Mouse (Mus musculus) embryonic stem cell, embryonic (primary cell): ENCODE data around the gene Mark3.

Experiments used
- CTCF ChIA-PET, 4 experiments: fragments of 300-600 bp in 2 of 4; fragments of 350-600 bp in 2 of 4; sonication (Branson Sonifier 250); formaldehyde crosslinking; loops; one replicate each; lab custom pipeline; 2022; ENCODE audit warnings: inconsistent platforms in 2 of 4; lab: Charles Lee
- POLR2A ChIA-PET, 4 experiments: fragments of 300-600 bp in 2 of 4; fragments of 350-600 bp in 2 of 4; sonication (Branson Sonifier 250); formaldehyde crosslinking; loops; one replicate each; lab custom pipeline; 2022; ENCODE audit warnings: antibody characterized with exemption in 4 of 4, inconsistent platforms in 1 of 4; lab: Charles Lee

Mark3 gene

GRCm38 (mm10) chr12:111583058-111583457 lies 8.7 kb downstream of the Mark3 start:
- CTCF ChIA-PET, result interaction anchor here in 1 of 4 experiments (0.7 kb wide), 1 partner anchor 80 kb away, joined by 3 read pairs; no protein-coding TSS in a partner anchor
- POLR2A ChIA-PET, result interaction anchor here in 1 of 4 experiments (0.6 to 1.9 kb wide), 4 partner anchors 13 to 103 kb away, joined by 3 to 4 read pairs (median 4); no protein-coding TSS in a partner anchor

GRCm38 (mm10) chr12:111584401-111584800 lies 10.1 kb downstream of the Mark3 start:
- CTCF ChIA-PET, result no interaction called here
- POLR2A ChIA-PET, result interaction anchor here in 2 of 4 experiments (0.6 to 0.9 kb wide), 2 partner anchors 10 to 75 kb away, joined by 3 read pairs; partner anchors contain the start of gene Mark3 (in 1 of the 2)

GRCm38 (mm10) chr12:111587252-111587651 lies 12.9 kb downstream of the Mark3 start:
- POLR2A ChIA-PET, result interaction anchor here (0.6 to 4.0 kb wide), 24 partner anchors 8 to 885 kb away, joined by 3 to 42 read pairs (median 4); partner anchors contain the start of genes Eif5 (in 2 of the 4) and Mark3 (in 2 of the 4)
- CTCF ChIA-PET, result interaction anchor here in 3 of 4 experiments (0.6 to 1.2 kb wide), 3 partner anchors 11 to 12 kb away, joined by 4 to 7 read pairs (median 4); no protein-coding TSS in a partner anchor

- ChIA-PET CTCF (interaction anchor here in 1 of 4 experiments (0.5 kb wide), 1 partner anchor 554 kb away, joined by 4 read pairs; the partner anchor contains the start of gene Kif26a), POLR2A (interaction anchor here in 2 of 4 experiments (0.6 to 1.4 kb wide), 4 partner anchors 14 to 209 kb away, joined by 3 to 5 read pairs (median 4); partner anchors contain the start of gene Mark3 (in 1 of the 2))
Observed at GRCm38 (mm10) chr12:111592407-111593021, 18.2 kb downstream of the Mark3 start.

GRCm38 (mm10) chr12:111593775-111594174 lies 19.5 kb downstream of the Mark3 start:
- ChIA-PET CTCF (no interaction called here), POLR2A (interaction anchor here in 1 of 4 experiments (0.9 kb wide), 1 partner anchor 15 kb away, joined by 3 read pairs; no protein-coding TSS in a partner anchor)

GRCm38 (mm10) chr12:111597310-111597709 lies 23.0 kb downstream of the Mark3 start:
- POLR2A ChIA-PET, result interaction anchor here in 2 of 4 experiments (1.2 to 1.6 kb wide), 4 partner anchors 10 to 59 kb away, joined by 3 to 5 read pairs (median 4); partner anchors contain the start of gene Eif5 (in 1 of the 2)
- CTCF ChIA-PET, result interaction anchor here in 3 of 4 experiments (0.6 to 2.3 kb wide), 9 partner anchors 9 to 135 kb away, joined by 3 to 9 read pairs (median 4); no protein-coding TSS in a partner anchor

GRCm38 (mm10) chr12:111598902-111599301 lies 24.6 kb downstream of the Mark3 start:
- ChIA-PET POLR2A (no interaction called here), CTCF (interaction anchor here in 2 of 4 experiments (2.1 to 2.3 kb wide), 3 partner anchors 11 to 97 kb away, joined by 7 to 9 read pairs (median 7); no protein-coding TSS in a partner anchor)

GRCm38 (mm10) chr12:111599640-111600039 lies 25.3 kb downstream of the Mark3 start:
- POLR2A ChIA-PET, result interaction anchor here in 1 of 4 experiments (0.5 to 1.7 kb wide), 3 partner anchors 17 to 62 kb away, joined by 3 to 4 read pairs (median 4); partner anchors contain the start of gene Eif5
- CTCF ChIA-PET, result interaction anchor here in 1 of 4 experiments (1.4 kb wide), 1 partner anchor 48 kb away, joined by 3 read pairs; no protein-coding TSS in a partner anchor

GRCm38 (mm10) chr12:111603871-111604270 lies 29.5 kb downstream of the Mark3 start:
- ChIA-PET CTCF (interaction anchor here in 1 of 4 experiments (1.4 kb wide), 1 partner anchor 30 kb away, joined by 3 read pairs; the partner anchor contains the start of gene Mark3), POLR2A (interaction anchor here in 2 of 4 experiments (0.6 to 1.4 kb wide), 6 partner anchors 10 to 206 kb away, joined by 3 to 7 read pairs (median 4); no protein-coding TSS in a partner anchor)

GRCm38 (mm10) chr12:111605619-111606018 lies 31.3 kb downstream of the Mark3 start:
- POLR2A ChIA-PET, result interaction anchor here in 1 of 4 experiments (0.6 to 1.8 kb wide), 5 partner anchors 9 to 151 kb away, joined by 3 to 5 read pairs (median 4); partner anchors contain the start of gene Mark3
- CTCF ChIA-PET, result interaction anchor here in 1 of 4 experiments (0.7 to 0.8 kb wide), 2 partner anchors 89 to 90 kb away, joined by 3 read pairs; no protein-coding TSS in a partner anchor

GRCm38 (mm10) chr12:111608015-111608414 lies 33.7 kb downstream of the Mark3 start:
- ChIA-PET POLR2A (interaction anchor here in 3 of 4 experiments (0.6 to 1.9 kb wide), 11 partner anchors 9 to 88 kb away, joined by 3 to 4 read pairs (median 3); partner anchors contain the start of genes Ckb (in 1 of the 3), Eif5 (in 1 of the 3) and Mark3 (in 1 of the 3)), CTCF (interaction anchor here in 3 of 4 experiments (0.6 to 0.9 kb wide), 4 partner anchors 8 to 124 kb away, joined by 3 read pairs; no protein-coding TSS in a partner anchor)

GRCm38 (mm10) chr12:111614475-111615141 lies 40.3 kb downstream of the Mark3 start:
- ChIA-PET CTCF (interaction anchor here in 2 of 4 experiments (0.6 to 0.8 kb wide), 3 partner anchors 19 to 140 kb away, joined by 3 to 10 read pairs (median 5); no protein-coding TSS in a partner anchor), POLR2A (interaction anchor here in 2 of 4 experiments (0.6 to 1.9 kb wide), 9 partner anchors 9 to 618 kb away, joined by 3 to 7 read pairs (median 3); partner anchors contain the start of genes Eif5 (in 1 of the 2) and Mark3 (in 1 of the 2))

GRCm38 (mm10) chr12:111618266-111618665 lies 43.9 kb downstream of the Mark3 start:
- ChIA-PET POLR2A (interaction anchor here in 3 of 4 experiments (0.7 to 1.1 kb wide), 8 partner anchors 8 to 80 kb away, joined by 3 to 5 read pairs (median 3); partner anchors contain the start of genes Ckb (in 2 of the 3) and Eif5 (in 1 of the 3)), CTCF (no interaction called here)

GRCm38 (mm10) chr12:111648061-111648645 lies 73.8 kb downstream of the Mark3 start:
- ChIA-PET CTCF (interaction anchor here (0.5 to 2.8 kb wide), 36 partner anchors 8 to 1497 kb away, joined by 3 to 22 read pairs (median 3); partner anchors contain the start of gene Eif5 (in 1 of the 4)), POLR2A (interaction anchor here in 3 of 4 experiments (0.7 to 2.2 kb wide), 18 partner anchors 8 to 110 kb away, joined by 3 to 9 read pairs (median 4); partner anchors contain the start of gene Eif5 (in 3 of the 3))

- ChIA-PET POLR2A (interaction anchor here (0.6 to 3.1 kb wide), 10 partner anchors 11 to 879 kb away, joined by 3 to 11 read pairs (median 4); no protein-coding TSS in a partner anchor), CTCF (interaction anchor here in 3 of 4 experiments (0.6 to 3.8 kb wide), 7 partner anchors 11 to 148 kb away, joined by 3 to 22 read pairs (median 4); no protein-coding TSS in a partner anchor)
Observed at GRCm38 (mm10) chr12:111652953-111653352, 78.6 kb downstream of the Mark3 start.

- CTCF ChIA-PET, result interaction anchor here (0.6 to 3.8 kb wide), 11 partner anchors 11 to 149 kb away, joined by 3 to 22 read pairs (median 5); no protein-coding TSS in a partner anchor
- POLR2A ChIA-PET, result interaction anchor here in 3 of 4 experiments (0.6 to 4.5 kb wide), 13 partner anchors 11 to 161 kb away, joined by 3 to 31 read pairs (median 4); partner anchors contain the start of genes Ckb (in 1 of the 3) and Zfyve21 (in 1 of the 3)
Observed at GRCm38 (mm10) chr12:111653434-111653833, 79.1 kb downstream of the Mark3 start.
